ENCODE assay signal across 8 mouse cellular contexts in the genomic region with DNA sequence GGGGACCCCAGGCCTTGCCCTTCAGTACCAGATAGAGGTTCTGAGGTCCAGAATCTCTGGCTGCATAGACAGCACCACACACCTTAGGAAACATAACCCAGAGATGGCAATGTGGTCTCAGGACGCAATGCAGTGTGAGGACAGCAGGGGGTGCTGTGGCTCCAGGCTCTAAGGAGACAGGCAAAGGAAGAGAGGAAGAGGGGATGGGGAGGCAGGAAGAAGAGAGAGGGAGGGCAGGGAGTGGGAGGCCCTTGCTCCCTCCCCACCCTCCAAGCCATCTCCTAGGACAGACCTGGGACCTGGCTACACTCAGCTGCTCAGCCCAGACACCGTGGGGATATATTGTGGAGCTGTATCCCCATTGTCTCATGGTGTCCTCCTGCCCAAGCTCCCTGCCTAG. TPM values are rescaled to one million over a fixed set of nuclear protein-coding genes. Genes with fewer than 3 reads are reported as not detected.
DNase-seq lines count a peak whose midpoint lies in the region; ATAC-seq and TF ChIP-seq lines count a peak whose summit lies in the region.

No protein-coding gene starts in this region.

- H3K9me3 ChIP-seq in embryonic facial prominence, embryonic 11.5 days (replicated peaks; ENCODE audit: control insufficient read depth, low read length): no peaks in the 10 kb centered on the region
- no peaks in the 10 kb centered on the region for H3K9me3 ChIP-seq in heart, postnatal 0 days (replicated peaks; ENCODE audit: control insufficient read depth, low read length)
- H3K9me3 ChIP-seq in lung, embryonic 14.5 days (ENCODE audit: low read depth, low read length): no peaks in the 10 kb centered on the region
- H3K9me3 ChIP-seq in neural tube, embryonic 14.5 days (ENCODE audit: control insufficient read depth, low read length): no peaks in the 10 kb centered on the region

- TF ChIP-seq CTCF in heart, postnatal 0 days (IDR thresholded peaks at IDR 0.05; ENCODE audit: low read depth): peak; percentile 98
- TF ChIP-seq CTCF in lung, embryonic 14.5 days (IDR thresholded peaks at IDR 0.05; ENCODE audit: low read depth): peak; percentile 99

- peak; percentile 65 for DNase-seq in A20 (ENCODE audit: low read depth, low spot score)
- DNase-seq in adrenal gland, postnatal 10 days: peak; percentile 91
- DNase-seq in embryonic facial prominence, embryonic 11.5 days (ENCODE audit: low spot score): peak; percentile 78
- DNase-seq in heart, postnatal 0 days (ENCODE audit: low spot score): peak; percentile 74
- DNase-seq in kidney, postnatal 4 days: peak; percentile 88
- peak; percentile 87 for DNase-seq in lung, embryonic 14.5 days
- DNase-seq in thymus, adult 18-20 months: peak; percentile 53 to 65

- no peaks in the 10 kb centered on the region for H3K36me3 ChIP-seq in embryonic facial prominence, embryonic 11.5 days (replicated peaks; ENCODE audit: control insufficient read depth, insufficient read depth, low read depth, low read length)
- no peaks in the 10 kb centered on the region for H3K36me3 ChIP-seq in heart, postnatal 0 days (replicated peaks; ENCODE audit: control insufficient read depth, insufficient read depth, low read length)
- no peaks in the 10 kb centered on the region for H3K36me3 ChIP-seq in lung, embryonic 14.5 days (ENCODE audit: insufficient read depth)
- no peaks in the 10 kb centered on the region for H3K36me3 ChIP-seq in neural tube, embryonic 14.5 days (ENCODE audit: control insufficient read depth, insufficient read depth, low read length)

- H3K27me3 ChIP-seq in embryonic facial prominence, embryonic 11.5 days (ENCODE audit: control insufficient read depth, insufficient read depth, low read length): no peaks in the 10 kb centered on the region
- H3K27me3 ChIP-seq in heart, postnatal 0 days (ENCODE audit: control insufficient read depth, insufficient read depth, low read length): no peaks in the 10 kb centered on the region
- no peaks in the 10 kb centered on the region for H3K27me3 ChIP-seq in lung, embryonic 14.5 days (ENCODE audit: insufficient read depth, low read length)
- H3K27me3 ChIP-seq in neural tube, embryonic 14.5 days (ENCODE audit: control insufficient read depth, insufficient read depth, low read length): no peaks in the 10 kb centered on the region

- H3K4me2 ChIP-seq in embryonic facial prominence, embryonic 11.5 days (ENCODE audit: low read depth, low read length): no peak overlapping the region
- no peak overlapping the region for H3K4me2 ChIP-seq in heart, postnatal 0 days (ENCODE audit: low read depth, low read length)
- H3K4me2 ChIP-seq in lung, embryonic 14.5 days: no peak overlapping the region
- no peak overlapping the region for H3K4me2 ChIP-seq in neural tube, embryonic 14.5 days (ENCODE audit: low read depth, low read length)

- H3K4me3 ChIP-seq in embryonic facial prominence, embryonic 11.5 days (ENCODE audit: low read depth, low read length): no peak overlapping the region
- H3K4me3 ChIP-seq in heart, postnatal 0 days (ENCODE audit: low read depth, low read length): no peak overlapping the region
- no peak overlapping the region for H3K4me3 ChIP-seq in lung, embryonic 14.5 days (ENCODE audit: low read depth, low read length)
- no peak overlapping the region for H3K4me3 ChIP-seq in neural tube, embryonic 14.5 days (ENCODE audit: low read depth, low read length)

- H3K9ac ChIP-seq in embryonic facial prominence, embryonic 11.5 days (replicated peaks; ENCODE audit: low read length): no peak overlapping the region
- H3K9ac ChIP-seq in heart, postnatal 0 days (replicated peaks; ENCODE audit: low read depth, low read length): no peak overlapping the region
- H3K9ac ChIP-seq in lung, embryonic 14.5 days: no peak overlapping the region
- H3K9ac ChIP-seq in neural tube, embryonic 14.5 days (replicated peaks; ENCODE audit: low read depth, low read length): no peak overlapping the region

- peaks cover 9% of the 10 kb centered on the region for H3K4me1 ChIP-seq in embryonic facial prominence, embryonic 11.5 days (ENCODE audit: control insufficient read depth, insufficient read depth, low read length)
- peaks cover 44% of the 10 kb centered on the region for H3K4me1 ChIP-seq in heart, postnatal 0 days (ENCODE audit: control insufficient read depth, insufficient read depth)
- peaks cover 17% of the 10 kb centered on the region for H3K4me1 ChIP-seq in lung, embryonic 14.5 days (ENCODE audit: insufficient read depth)
- peaks cover 27% of the 10 kb centered on the region for H3K4me1 ChIP-seq in neural tube, embryonic 14.5 days (ENCODE audit: control insufficient read depth, insufficient read depth, low read length)

- no peak for TF ChIP-seq EP300 in heart, postnatal 0 days (IDR thresholded peaks at IDR 0.05; ENCODE audit: low read depth)

- no peak; the same call in 1 of the 2 replicates for ATAC-seq in embryonic facial prominence, embryonic 11.5 days (replicated peaks; ENCODE audit: insufficient number of reproducible peaks, low FRiP score, low TSS enrichment, low read depth)
- ATAC-seq in heart, postnatal 0 days (ENCODE audit: insufficient read depth, low read depth): no peak; the same call in 1 of the 2 replicates
- ATAC-seq in lung, embryonic 14.5 days (ENCODE audit: insufficient read depth): 0 out of 2 replicates have a peak, but pooled peaks have one; percentile 15
- ATAC-seq in neural tube, embryonic 14.5 days (ENCODE audit: low read depth): peak; percentile 36; the same call in 1 of the 2 replicates

- 4% methylated on average over 2 of the region's 2 CpGs for WGBS in embryonic facial prominence, embryonic 11.5 days
- 13% methylated on average over 2 of the region's 2 CpGs for WGBS in heart, postnatal 0 days
- WGBS in lung, embryonic 14.5 days: 3% methylated on average over 2 of the region's 2 CpGs
- 3% methylated on average over 2 of the region's 2 CpGs for WGBS in neural tube, embryonic 14.5 days

- no peak overlapping the region for H3K27ac ChIP-seq in embryonic facial prominence, embryonic 11.5 days (replicated peaks; ENCODE audit: low read depth, low read length)
- H3K27ac ChIP-seq in heart, postnatal 0 days (ENCODE audit: low read depth): no peak overlapping the region
- no peak overlapping the region for H3K27ac ChIP-seq in lung, embryonic 14.5 days (ENCODE audit: low read depth)
- H3K27ac ChIP-seq in neural tube, embryonic 14.5 days (ENCODE audit: low read depth, low read length): no peak overlapping the region

RNA-seq across cellular contexts. Expression of a gene that starts 25.5 kb away (rescaled TPM):
- 10 to 100 TPM; 61.0 to 74.0 TPM for total RNA-seq in adrenal gland, postnatal 10 days (2021)
- polyA plus RNA-seq in embryonic facial prominence, embryonic 11.5 days (2014; fragmentation: Nextera tagmentation; extraction: Ambion mirVana): 41.0 and 45.0 TPM in 2 replicates
- total RNA-seq in heart, postnatal 0 days (2014; rRNA removed; ENCODE audit: low replicate concordance): 45.9 and 131 TPM in 2 replicates
- 39.1 and 46.9 TPM in 2 replicates for polyA plus RNA-seq in heart, postnatal 0 days (2015; fragmentation: Nextera tagmentation; extraction: Ambion mirVana)
- 49.4 and 53.6 TPM in 2 replicates for polyA plus RNA-seq in lung, embryonic 14.5 days (2014; fragmentation: Nextera tagmentation; extraction: Ambion mirVana)
- polyA plus RNA-seq in neural tube, embryonic 14.5 days (2014; fragmentation: Nextera tagmentation; extraction: Ambion mirVana): 54.2 and 58.0 TPM in 2 replicates

RNA-seq across cellular contexts. Expression of a gene that starts 29.0 kb away (rescaled TPM):
- 10 to 100 TPM; 50.0 to 53.5 TPM for total RNA-seq in adrenal gland, postnatal 10 days (2021)
- polyA plus RNA-seq in embryonic facial prominence, embryonic 11.5 days (2014; fragmentation: Nextera tagmentation; extraction: Ambion mirVana): 202 and 203 TPM in 2 replicates
- 38.8 and 49.9 TPM in 2 replicates for total RNA-seq in heart, postnatal 0 days (2014; rRNA removed; ENCODE audit: low replicate concordance)
- polyA plus RNA-seq in heart, postnatal 0 days (2015; fragmentation: Nextera tagmentation; extraction: Ambion mirVana): 25.2 and 25.6 TPM in 2 replicates
- polyA plus RNA-seq in lung, embryonic 14.5 days (2014; fragmentation: Nextera tagmentation; extraction: Ambion mirVana): 153 and 164 TPM in 2 replicates
- polyA plus RNA-seq in neural tube, embryonic 14.5 days (2014; fragmentation: Nextera tagmentation; extraction: Ambion mirVana): 15.1 and 22.6 TPM in 2 replicates

RNA-seq across cellular contexts. Expression of a gene that starts 52.8 kb away (rescaled TPM):
- total RNA-seq in adrenal gland, postnatal 10 days (2021): 10 to 100 TPM; 27.8 to 28.3 TPM
- polyA plus RNA-seq in embryonic facial prominence, embryonic 11.5 days (2014; fragmentation: Nextera tagmentation; extraction: Ambion mirVana): 56.8 and 71.1 TPM in 2 replicates
- 90.9 and 101 TPM in 2 replicates for total RNA-seq in heart, postnatal 0 days (2014; rRNA removed; ENCODE audit: low replicate concordance)
- 60.3 and 60.8 TPM in 2 replicates for polyA plus RNA-seq in heart, postnatal 0 days (2015; fragmentation: Nextera tagmentation; extraction: Ambion mirVana)
- polyA plus RNA-seq in lung, embryonic 14.5 days (2014; fragmentation: Nextera tagmentation; extraction: Ambion mirVana): 52.0 and 56.7 TPM in 2 replicates
- 579 and 634 TPM in 2 replicates for polyA plus RNA-seq in neural tube, embryonic 14.5 days (2014; fragmentation: Nextera tagmentation; extraction: Ambion mirVana)

Comparison
In these comparisons a context has a peak if more than half of its experiments do, and no peak if none do; other contexts are left out.
1. ATAC-seq: peak in lung, embryonic 14.5 days (single experiment) and neural tube, embryonic 14.5 days (single experiment); none in embryonic facial prominence, embryonic 11.5 days (single experiment) and heart, postnatal 0 days (single experiment).
2. Peak in every context shown above with its lines, with median percentiles within 50 percentile points of each other: DNase-seq.